Mouse (Mus musculus) retina, postnatal 1 day (tissue): Measurements from ENCODE around the gene Tpo.

Experiments
- DNase-seq: peaks from one replicate; pipeline ENCODE4 v3.0.0-alpha.2; 2012

Gene Tpo

DNA sequence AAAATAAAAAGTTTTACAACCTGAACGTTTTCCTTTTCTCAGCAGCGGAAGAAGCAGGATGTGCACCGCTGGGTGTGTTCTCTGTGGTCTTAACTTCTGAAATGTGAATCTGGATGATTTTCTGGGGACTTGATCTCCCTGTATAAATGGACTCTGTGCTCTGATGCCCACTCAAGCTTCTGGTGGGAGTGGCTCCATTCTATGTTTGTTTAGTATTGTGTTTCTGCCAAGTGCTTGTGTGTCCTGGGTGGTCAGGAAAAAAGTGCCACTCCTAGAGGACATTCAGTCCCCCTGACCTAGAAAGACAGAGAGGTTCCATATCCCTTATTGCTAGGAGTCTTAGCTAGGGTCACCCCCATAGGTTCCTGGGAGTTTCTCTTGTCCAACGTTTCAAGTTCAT lies at the start of gene Tpo:
Gene Tpo, minus strand, starts transcription at position 101 of the 400 bp plus-strand sequence.
- no peak for DNase-seq

DNA sequence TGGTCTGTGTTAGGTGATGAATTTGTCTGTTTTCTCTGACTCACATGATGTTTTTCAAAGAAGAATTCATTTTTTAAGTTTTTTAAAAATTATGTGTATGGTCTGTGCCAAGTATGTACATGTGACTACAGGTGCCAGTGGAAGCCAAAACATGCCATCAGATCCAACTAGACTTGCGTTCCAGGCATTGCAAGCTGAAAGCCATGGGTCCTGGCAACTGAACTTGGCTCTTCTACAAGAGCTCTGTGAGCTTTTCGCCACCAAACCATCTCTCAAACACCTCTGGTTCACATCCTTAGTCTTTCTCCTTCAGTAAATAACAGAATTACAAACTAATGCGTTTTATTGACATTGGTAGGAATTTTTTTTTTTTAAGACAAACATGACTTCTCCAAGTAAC lies 49.3 kb upstream of the Tpo start:
- no peak for DNase-seq

DNA sequence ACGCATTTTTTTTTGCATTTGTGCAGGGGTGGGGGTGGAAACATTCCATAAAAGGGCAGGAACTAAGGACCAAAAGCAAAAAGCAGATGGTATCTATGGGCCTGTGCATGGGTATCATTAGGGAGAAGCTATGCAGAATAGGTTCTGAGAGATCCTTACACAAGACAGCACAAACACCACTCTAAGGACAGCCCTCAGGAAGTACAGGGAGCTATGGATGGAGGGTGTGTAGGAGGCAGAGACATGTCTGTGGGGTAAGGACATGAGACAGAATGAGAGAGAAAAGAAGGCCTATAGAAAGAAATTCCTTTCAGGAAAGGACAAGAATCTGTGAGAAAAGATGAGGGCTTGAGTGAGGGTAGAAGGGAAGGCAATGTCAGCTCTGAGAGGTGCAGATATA lies 47.2 kb upstream of the Tpo start:
- DNase-seq: no peak

DNA sequence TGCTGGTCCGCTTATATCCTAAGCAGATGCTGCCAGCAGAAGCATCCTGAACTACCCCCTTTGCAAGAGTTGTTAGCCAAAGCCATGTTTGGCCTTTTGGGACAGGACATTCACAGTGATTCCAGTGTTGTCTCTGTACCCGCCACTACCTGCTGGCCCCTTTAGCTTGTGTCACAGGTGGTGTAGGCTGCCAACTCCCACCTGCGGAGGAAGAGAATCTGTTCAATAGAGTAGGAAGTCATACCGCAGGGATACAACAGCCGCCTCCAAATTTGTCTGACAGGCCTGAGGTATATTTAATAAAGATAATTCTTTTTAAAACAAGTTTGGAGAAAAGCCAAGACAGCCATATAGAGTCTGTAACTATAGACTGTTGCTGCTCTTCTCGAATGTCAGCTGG lies 45.5 kb upstream of the Tpo start:
- no peak for DNase-seq

DNA sequence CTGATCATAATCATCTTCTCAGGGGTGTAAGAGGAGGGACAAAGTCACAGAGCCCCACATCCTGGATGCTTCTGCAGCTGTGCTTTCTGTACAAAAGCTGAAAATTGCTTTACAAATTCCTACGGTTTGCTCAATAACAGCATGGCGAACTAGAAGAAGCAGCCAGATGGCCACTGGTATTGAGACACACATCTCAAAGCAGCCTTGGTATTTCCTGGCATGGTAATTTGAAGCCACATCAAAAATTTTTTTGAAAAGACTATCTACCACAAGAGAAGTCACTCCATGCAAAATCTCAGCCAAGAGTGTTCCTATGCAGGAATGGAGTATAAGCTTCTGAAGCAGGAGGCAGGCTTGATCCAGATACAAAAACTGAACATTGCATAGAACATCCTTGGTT lies 45.1 kb upstream of the Tpo start:
- no peak for DNase-seq

DNA sequence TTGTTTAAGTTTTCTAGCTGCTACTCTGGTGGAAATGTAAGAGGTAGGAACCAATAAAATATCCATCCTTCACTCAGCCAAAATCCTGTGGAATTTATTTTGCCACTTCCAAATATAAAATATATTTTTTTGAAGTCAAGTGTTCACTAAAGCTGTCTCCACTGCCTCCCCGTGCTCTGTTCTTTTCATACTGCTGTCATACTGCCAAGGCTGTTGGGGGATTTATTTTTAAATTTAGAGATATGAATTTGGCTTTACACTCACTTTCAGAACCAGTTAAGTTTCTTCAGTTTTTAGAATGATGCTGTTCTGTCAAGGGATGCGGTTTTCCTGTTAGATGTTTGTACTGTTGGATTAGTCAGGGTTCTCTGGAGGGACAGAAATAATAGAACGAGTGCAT lies 36.1 kb upstream of the Tpo start:
- DNase-seq: no peak

DNA sequence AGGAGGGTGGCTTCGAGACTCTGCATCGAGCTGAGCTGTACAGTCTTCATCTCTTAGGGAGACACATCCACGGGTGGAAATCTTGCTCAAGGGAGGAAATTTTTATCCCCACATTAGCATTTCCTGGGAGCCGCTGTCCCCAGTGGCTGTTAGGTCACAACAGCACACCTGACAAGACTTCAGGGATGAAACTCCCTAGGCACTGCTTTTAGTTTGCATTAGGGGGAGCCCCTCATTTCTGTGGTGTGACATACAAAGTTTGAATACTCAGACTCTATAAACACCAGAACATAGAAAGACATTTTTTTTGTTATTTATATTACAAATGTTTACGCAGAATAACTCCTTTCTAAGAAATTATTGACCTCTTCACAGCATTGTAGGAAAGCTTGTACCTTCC lies 32.1 kb upstream of the Tpo start:
- DNase-seq: no peak

DNA sequence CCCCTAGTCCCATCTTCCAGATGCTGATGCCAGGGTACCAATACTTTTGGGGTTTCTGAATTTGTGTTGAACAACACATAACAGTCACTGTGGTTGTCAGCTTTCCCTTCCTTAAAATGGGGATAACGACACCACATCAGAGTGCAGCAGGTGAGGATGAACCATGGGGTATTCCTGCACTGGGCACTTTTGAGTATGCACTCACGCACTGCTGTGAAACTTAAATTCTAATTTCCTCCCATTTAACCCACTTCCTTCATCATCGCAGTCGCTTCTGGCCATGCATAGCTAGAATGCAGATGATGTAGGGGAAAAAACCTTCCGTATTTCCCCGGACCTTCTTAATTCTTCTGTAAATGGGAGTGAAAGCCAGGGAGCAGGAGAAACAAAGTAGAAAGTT lies 31.6 kb upstream of the Tpo start:
- DNase-seq: no peak

DNA sequence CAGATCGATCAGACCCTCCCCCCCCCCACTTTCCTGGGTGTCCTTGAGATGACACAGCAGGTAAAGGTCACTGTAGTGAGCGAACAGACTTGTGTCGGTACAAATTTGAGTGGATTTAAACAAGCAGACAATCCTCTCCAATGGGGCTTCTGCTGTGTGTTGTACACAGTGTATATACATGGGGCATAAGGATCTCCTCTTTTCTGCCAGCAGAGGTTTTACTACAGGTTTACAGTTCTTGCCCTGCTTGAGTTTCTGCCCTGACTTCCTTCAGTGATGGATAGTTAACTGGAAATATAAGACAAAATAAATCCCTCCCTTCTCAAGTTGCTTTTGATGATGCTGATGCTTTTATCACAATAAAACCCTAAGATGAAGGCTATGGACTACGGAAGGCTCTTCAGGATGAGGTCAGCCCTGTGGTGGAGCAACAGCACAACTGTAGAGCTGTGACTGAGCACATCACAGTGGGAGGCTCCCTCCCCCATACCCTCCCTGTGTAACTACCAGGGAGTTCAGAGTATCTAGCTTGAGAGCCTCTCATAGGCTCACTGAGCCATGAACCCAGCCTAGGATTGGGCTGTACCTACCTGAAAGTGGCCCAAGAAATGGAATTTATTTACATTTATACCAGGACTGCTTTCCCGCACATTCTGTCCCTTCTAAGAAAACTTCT lies 29.4 kb upstream of the Tpo start:
- no peak for DNase-seq

DNA sequence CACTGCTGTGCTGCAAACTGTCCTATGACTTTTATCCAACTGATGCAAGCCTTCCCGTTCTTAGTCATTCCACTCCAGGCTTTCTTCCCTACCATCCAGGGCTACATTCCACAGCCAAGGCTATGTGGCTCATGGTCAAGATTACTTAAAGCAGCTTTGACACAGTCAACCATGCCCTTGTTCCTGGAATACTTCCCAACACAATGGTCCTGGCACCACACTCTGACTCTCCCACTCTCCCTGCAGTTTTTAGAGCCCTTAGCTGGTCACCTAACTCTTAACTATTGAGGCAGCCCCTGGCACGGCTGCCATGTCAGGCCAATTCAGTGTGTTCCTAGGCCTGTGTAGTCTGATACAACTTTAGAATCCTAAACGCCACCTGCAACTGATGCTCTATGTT lies 28.1 kb upstream of the Tpo start:
- DNase-seq: no peak

DNA sequence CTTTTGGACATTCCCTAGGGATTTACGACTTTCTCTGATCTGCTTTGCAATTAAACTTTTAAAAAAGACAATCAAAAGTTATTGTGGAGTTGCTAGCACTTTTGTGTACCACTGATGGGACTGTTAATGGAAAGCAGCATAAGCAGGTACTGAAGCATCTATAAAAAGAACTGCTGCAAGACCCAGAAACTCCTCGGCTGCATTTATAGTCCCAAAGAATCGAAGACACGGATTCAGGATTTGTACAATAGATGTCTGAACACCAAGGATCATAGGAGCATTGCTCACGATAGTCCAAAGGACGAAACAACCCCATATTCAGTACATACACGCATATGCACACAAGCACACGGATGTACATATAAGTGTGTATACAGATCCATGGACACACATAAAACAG lies 27.4 kb upstream of the Tpo start:
- DNase-seq: no peak

DNA sequence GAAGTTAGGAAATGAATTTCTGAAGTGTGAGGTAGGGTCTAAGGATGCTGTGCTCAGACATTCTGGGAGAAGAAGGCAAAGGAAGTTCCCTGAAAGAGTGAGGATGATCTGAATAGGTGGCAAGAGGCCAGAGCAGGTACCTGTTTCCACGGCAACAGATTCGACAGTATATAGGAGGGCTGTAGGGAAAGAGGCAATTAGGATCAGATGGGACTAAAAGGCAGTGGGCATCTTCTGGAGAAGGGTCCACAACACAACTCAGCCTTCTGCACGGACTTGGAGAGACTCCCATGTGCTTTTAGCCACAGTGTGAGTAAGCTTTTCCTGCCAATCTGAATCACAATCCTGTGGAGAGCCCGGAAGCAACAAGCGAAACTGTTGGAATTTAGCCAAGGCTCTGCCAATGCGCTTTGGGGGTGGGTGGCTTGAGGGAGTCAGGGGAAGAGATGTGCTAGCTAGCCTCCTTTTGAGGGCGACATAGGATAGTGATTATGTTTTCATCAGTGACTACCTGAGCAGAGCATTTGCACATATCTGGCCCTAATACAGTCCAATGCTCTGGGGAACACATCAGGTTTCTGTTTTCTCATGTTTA lies 21.8 kb upstream of the Tpo start:
- no peak for DNase-seq

DNA sequence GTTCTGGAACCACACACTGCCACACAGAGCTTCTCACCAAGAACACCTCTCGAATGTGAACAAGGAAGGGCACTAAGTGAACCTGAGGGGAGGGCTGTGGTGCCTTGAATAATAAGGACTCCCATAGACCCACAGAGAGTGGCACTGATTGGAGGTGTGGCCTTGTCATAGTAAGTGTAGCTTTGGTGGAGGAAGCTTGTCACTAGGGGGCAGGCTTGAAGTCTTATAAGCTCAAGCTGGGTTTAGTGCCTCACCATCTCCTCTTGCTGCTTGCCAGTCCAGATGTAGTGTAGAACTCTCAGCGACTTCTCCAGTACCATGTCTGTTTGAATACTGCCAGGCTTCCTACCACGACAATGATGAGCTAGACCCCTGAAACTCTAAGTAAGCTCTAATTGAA lies 9.7 kb upstream of the Tpo start:
- DNase-seq: no peak

DNA sequence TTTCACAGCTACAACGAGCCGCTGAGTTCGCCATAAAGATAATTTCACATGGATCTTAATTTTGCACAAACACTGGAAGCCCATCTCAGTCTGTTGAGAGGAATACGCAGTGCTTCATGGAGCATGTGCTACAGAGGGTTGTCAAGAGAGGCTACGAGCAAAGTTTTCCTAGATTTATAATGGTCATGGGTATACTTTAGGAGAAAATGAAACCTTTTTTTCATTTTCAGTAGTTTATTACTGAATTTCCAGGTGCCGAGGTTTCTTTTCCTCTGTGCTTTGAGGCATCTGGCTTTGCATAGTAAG lies 3.1 kb downstream of the Tpo start:
- no peak for DNase-seq

DNA sequence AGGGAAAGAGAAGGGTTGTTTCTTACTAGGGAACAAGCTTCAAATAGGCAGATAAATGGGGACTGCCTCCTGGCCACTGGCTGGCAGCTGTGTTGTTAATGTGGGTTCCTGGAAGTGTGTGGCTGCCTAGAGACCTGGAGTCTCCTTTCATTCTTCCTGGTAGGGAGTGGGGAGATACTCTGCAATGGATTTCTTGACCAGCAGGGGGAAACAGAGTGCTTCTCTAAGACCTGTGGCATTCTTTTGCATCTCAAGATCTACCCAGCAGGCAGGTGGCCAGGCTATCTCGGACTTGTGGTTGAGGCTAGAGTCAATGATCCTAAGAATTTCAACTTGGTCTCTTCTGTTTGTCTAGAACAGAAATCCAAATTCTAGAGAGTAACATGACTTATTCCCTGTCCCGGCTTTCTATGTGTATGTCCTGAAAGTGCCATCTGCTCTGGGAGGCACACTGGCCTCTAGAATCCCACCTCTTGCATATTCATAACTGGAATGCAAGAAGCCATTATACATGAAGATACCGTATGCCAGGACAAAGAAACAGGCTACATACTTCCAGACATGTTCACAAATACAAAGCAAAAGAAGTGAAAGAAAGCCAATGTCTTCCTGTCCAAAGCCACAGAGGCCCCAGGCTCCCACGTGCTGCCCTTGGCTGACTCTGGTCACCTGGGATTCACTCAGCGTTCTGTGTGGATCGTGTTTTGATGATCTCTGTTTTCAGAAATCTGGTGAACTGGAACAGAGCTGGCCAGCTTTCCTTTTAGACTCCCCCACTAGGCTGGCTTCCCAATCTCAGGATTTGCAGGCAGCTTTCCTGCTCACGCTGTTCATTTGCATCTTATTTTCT lies 3.6 kb downstream of the Tpo start:
- peak; percentile 68 for DNase-seq

DNA sequence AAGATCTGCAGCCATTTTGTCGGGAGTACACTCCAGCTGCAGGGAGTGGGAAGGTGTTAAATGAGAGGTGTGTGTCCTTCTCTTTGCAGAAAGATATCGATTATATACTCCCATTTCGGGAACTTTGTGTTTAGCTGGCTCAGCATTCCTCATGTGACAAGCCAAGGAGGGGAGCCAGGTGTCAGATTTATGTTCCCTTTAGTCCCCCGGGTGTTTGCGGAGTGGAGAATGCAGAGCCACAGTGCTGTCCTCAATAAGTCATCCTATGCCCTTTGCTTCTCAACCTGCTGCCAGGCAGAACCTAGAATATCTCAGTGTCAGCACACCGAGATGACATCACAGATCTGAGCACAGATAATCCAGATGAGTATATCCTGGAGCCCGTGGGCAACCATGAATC lies 10.1 kb downstream of the Tpo start:
- no peak for DNase-seq

DNA sequence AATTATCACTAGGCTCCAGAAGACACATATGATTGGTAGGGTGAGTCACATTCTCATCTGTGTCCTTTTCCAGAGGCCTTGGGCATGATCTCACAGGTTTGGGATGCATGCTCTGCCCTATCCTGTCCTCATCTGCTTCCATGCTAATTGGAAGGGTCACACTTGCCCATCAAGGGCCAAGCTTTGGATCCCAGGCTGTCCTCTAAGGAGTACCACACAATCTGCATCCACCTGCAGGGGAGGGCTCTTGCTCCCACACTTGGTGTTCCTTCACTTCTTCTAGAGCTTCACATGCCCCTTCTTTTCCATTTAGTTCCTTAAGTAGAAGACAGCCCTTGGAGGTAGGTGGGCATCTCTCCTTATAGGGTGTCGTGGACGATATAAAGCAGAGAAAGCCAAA lies 20.2 kb downstream of the Tpo start:
- no peak for DNase-seq

DNA sequence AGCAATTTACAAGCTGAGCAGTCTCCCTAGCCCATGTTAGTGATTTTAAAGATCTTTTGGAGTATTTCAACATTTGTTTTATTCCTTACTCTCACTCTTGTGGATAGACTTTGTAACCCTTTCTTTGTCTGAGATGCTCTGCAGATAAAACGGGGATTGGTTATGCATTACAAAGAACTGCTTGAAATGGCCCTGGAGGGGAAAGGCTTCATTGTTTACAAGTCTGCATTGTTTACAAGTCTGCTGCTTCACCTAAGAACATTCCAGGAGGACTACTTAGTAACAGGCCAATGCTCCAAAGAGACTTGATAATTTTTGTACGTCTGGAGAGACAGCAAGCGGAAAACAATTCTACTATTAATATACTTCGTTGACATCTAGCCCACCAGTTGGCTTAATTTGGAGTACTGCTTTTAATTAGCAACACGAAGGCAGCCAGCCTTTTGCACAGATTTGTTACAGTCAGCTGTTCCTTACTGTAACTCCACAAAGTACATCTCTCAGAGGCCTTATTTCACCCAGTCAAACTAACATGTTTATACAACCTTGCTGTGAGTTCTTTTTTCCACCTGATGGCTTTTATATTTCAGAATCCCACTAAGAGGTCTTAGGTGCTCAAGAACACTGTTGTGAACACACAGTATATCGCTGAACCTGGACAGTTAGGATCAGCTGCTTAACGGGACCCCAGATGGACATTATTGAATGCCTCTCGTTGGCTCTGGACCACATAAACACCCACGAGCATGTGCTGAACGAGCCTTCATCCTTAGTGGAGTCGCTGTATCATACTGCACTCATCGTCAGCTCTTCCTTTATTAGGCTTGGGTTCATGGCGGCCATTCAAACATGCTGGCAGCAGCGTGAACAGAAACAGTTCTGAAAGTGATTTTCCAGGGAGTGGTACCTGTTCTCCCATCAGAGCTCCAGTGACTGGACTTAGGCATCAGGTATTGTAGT lies 22.5 kb downstream of the Tpo start:
- DNase-seq: no peak

DNA sequence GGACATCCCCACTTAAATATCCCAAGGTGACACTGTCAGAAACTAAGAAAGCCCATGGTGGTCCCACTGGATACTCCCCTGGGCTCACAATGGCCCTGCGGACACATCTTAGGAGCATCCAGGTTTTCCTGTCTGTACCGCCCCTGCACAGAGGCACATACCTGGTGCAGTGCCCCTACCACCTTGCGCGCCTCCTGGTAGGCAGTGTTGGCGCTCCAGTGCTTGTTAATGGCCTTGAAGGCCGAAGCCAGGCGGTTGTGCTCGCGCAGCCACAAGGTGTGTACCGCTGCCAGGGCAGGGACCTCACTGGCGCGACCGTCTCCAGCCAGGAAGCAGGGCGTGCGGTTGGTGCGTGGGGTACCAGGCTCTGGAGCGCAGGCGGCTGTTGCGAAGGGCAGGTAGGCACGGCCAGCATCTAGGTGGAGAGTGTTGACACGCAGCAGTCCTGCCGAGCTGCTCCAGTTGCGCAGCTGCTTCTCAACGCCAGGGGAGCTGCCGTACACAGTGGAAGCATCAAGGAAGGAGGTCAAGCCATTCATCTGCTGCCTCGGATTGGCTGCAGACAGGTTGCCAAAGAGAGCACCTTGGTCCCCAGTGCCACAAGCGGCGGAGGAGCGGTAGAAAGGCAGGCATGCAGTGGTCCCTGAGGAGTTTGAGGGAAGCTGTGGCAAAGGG lies 29.4 kb downstream of the Tpo start:
- DNase-seq: peak; percentile 56

DNA sequence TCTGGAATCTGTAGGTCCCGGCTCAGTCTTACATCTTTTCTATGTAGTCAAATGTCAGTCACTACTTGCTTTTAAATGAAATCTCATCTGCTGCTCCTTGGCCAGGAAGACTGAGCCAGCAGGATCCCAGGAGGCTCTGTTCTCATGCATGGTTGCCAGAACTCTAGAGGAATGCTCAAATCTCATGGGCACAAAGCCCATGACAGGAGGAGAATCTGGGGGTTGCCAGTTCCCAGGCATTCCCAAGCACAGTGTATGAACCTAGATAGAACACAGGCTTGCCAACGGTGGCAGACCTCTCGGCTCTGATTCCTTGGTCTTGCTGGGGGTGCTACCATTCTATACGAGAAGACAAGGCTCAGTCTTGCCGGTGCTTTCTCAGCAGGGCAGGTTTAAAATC lies 40.3 kb downstream of the Tpo start:
- DNase-seq: no peak

DNA sequence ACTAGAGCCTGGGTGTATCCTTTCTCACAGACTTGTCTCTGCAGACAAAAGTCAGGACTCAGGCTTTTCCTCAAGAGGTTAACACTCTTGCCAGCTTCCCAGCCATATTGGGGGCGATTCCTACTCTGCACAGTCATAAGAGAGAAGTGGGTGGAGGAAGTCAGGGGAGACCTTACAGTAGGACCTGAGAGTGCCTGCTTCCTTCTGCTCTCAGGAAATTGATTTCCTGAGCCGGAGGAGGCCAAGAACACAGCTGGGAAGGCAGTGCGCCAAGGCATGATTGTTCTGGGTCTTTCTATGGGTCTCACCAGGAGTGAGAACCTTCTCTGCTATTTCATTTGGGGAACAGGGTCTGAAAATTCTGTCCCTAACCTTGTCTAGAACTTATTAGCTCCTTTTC lies 48.5 kb downstream of the Tpo start:
- no peak for DNase-seq

DNA sequence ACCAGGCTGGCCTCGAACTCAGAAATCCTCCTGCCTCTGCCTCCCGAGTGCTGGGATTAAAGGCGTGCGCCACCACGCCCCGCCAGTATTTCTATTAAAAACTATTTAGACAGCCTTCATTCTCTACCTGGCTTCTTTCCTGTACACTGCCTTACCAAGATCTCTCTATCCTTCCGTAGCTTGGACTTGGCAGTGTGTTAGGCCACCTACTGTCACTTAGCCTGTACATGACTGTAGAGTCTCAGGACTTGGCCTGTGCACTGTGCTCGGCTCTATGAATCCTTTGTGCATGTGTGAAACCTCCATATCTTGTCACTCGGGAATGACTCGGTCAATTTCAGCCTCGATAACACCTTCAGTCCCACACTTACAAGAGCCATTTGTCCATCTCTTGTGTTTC lies 55.4 kb downstream of the Tpo start:
- DNase-seq: no peak

DNA sequence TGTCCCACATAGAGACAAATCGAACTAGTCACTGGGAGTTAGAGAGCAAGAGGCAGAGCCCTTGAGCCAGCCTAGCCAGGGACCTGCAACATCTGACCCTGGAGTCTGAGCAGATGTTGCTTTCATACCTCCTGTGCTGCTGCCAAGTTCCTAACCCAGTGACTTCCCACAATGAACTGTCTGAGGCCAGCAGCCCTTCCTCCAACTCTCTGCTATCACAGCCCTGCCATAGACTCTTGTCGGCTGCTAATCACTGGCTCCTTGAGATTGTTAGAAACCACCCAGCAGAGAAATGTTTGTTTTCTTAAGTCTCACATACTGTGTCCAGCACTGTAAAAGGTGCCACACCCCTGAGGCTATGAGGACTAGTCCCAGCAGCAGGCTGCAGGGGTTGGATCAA lies 56.1 kb downstream of the Tpo start:
- DNase-seq: no peak
